Comparison of ENCODE assay signal across 27 mouse cellular contexts in the genomic region with DNA sequence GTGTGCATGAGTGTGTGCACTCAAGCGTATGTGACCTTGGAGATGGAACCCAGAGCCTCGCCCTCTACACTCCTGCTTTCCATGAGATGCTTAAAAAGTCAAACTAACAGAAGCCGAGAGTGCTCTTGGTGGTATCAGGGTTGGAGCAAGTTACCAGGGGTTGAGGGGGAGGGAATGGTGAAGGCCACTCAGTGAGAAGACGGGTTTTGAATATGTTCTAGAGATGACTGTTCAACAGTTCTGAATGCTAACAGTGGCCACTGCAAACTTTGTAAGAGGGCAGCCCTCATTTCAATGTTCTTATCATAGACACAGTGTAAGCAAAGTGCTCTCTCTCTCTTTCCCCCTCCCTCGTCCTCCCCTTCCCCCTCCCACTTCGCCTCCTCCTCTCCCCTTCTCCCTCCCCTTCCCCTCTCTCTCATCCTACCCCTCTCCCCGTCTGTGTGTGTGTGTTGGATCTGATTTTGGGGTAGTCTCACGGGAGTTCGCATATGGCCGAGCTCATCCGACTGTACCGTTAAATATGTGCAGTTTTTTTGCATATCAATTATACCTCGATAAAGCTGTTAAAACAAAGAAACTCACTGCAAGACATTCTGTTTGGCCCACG.
DNase-seq lines count a peak whose midpoint lies in the region; ATAC-seq and TF ChIP-seq lines count a peak whose summit lies in the region.
"Had no signal": no experiment of that assay in that cellular context is flagged by ENCODE, and none has a peak within 500 bp of the region (broad histone marks: within the 10 kb centered on the region; RNA-seq: fewer than 3 reads in every experiment).

No protein-coding gene starts in this region.

- H3K79me2 ChIP-seq in CH12.LX (replicated peaks; ENCODE audit: control insufficient read depth, extremely low read depth, insufficient read depth, poor library complexity, severe bottlenecking) = no peaks in the 10 kb centered on the region

- no peak overlapping the region for H3K4me2 ChIP-seq in forebrain, embryonic 15.5 days (replicated peaks)
- no peak overlapping the region for H3K4me2 ChIP-seq in forebrain, embryonic 13.5 days
- H3K4me2 ChIP-seq in CH12.LX (ENCODE audit: insufficient read depth, low read depth, poor library complexity, severe bottlenecking) = peak overlapping the region; percentile 40; the same call in 1 of the 2 replicates
- H3K4me2 ChIP-seq in kidney, embryonic 14.5 days (replicated peaks; ENCODE audit: low read depth, low read length) = no peak overlapping the region
- H3K4me2 ChIP-seq: embryonic facial prominence, embryonic 13.5 days; heart, embryonic 12.5 days; heart, embryonic 15.5 days; hindbrain, embryonic 13.5 days; intestine, embryonic 15.5 days had no signal

- H3K36me3 ChIP-seq in forebrain, embryonic 15.5 days = no peaks in the 10 kb centered on the region
- no peaks in the 10 kb centered on the region for H3K36me3 ChIP-seq in forebrain, embryonic 13.5 days (ENCODE audit: poor library complexity, severe bottlenecking)
- no peaks in the 10 kb centered on the region for H3K36me3 ChIP-seq in CH12.LX (replicated peaks in 1 of 2; ENCODE audit: control insufficient read depth in 1 of 2, insufficient read depth in 1 of 2, low read length in 1 of 2)
- no peaks in the 10 kb centered on the region for H3K36me3 ChIP-seq in kidney, embryonic 14.5 days (ENCODE audit: control insufficient read depth, insufficient read depth, low read length)
- H3K36me3 ChIP-seq: embryonic facial prominence, embryonic 13.5 days; heart, embryonic 12.5 days; heart, embryonic 15.5 days; hindbrain, embryonic 10.5 days; hindbrain, embryonic 13.5 days; intestine, embryonic 15.5 days had no signal

- no peak for TF ChIP-seq POLR2A in CH12.LX (IDR thresholded peaks at IDR 0.05; ENCODE audit: low read depth, low read length)
- no peak for TF ChIP-seq POLR2A in lung, adult 2 months (IDR thresholded peaks at IDR 0.05; ENCODE audit: borderline replicate concordance, extremely low read depth, low read depth, low read length)

- TF ChIP-seq EP300 in CH12.LX (IDR thresholded peaks at IDR 0.05; ENCODE audit: low read length) = no peak

- no peak overlapping the region for H3K9ac ChIP-seq in forebrain, embryonic 15.5 days (replicated peaks)
- no peak overlapping the region for H3K9ac ChIP-seq in forebrain, embryonic 13.5 days
- H3K9ac ChIP-seq in CH12.LX (ENCODE audit: insufficient read depth, low read depth) = no peak overlapping the region
- no peak overlapping the region for H3K9ac ChIP-seq in kidney, embryonic 14.5 days (ENCODE audit: low read depth, low read length)
- H3K9ac ChIP-seq: embryonic facial prominence, embryonic 13.5 days; heart, embryonic 12.5 days; heart, embryonic 15.5 days; hindbrain, embryonic 13.5 days; intestine, embryonic 15.5 days had no signal

- WGBS in forebrain, embryonic 15.5 days = 42% methylated on average over 14 of the region's 14 CpGs
- 56% methylated on average over 14 of the region's 14 CpGs for WGBS in forebrain, embryonic 13.5 days
- 51% methylated on average over 14 of the region's 14 CpGs for WGBS in lung, adult 2 months
- WGBS in kidney, embryonic 14.5 days = 53% methylated on average over 14 of the region's 14 CpGs

- no peak overlapping the region for H3K27ac ChIP-seq in forebrain, embryonic 15.5 days (replicated peaks)
- H3K27ac ChIP-seq in forebrain, embryonic 13.5 days = no peak overlapping the region
- H3K27ac ChIP-seq in CH12.LX (ENCODE audit: insufficient read depth, low read depth) = no peak overlapping the region
- no peak overlapping the region for H3K27ac ChIP-seq in kidney, embryonic 14.5 days (ENCODE audit: low read depth, low read length)
- H3K27ac ChIP-seq: embryonic facial prominence, embryonic 13.5 days; heart, embryonic 15.5 days; hindbrain, embryonic 10.5 days; hindbrain, embryonic 13.5 days; intestine, embryonic 15.5 days had no signal

- no peaks in the 10 kb centered on the region; the same call in 1 of the 2 replicates for H3K27me3 ChIP-seq in forebrain, embryonic 15.5 days
- H3K27me3 ChIP-seq in forebrain, embryonic 13.5 days = peaks cover 33% of the 10 kb centered on the region
- H3K27me3 ChIP-seq in CH12.LX (replicated peaks) = peaks cover 17% of the 10 kb centered on the region
- H3K27me3 ChIP-seq in kidney, embryonic 14.5 days (ENCODE audit: control insufficient read depth, insufficient read depth, low read length) = peaks cover 10% of the 10 kb centered on the region; the same call in 1 of the 2 replicates

- DNase-seq in layer of hippocampus, adult 11-12 months (ENCODE audit: low spot score) = peak; percentile 28
- DNase-seq in layer of hippocampus, adult 9-11 months = no peak
- DNase-seq in CH12.LX (ENCODE audit: extremely low read depth) = peak; percentile 56
- DNase-seq in brain, adult 2 months (ENCODE audit: low read depth, low spot score) = peak; percentile 44
- no peak for DNase-seq in lung, adult 2 months
- DNase-seq: adrenal gland, adult 8-10 months; adrenal gland, postnatal 25 days; cerebellum, adult 11 months; cerebellum, adult 2 months; cerebellum, adult 9-11 months; cerebellum, postnatal 25 days; gastrocnemius, postnatal 25 days; heart, adult 18-20 months; heart, postnatal 10 days; heart, postnatal 36 days had no signal

- ATAC-seq in forebrain, embryonic 15.5 days (replicated peaks) = peak; percentile 44; the same call in 1 of the 2 replicates
- no peak for ATAC-seq in forebrain, embryonic 13.5 days
- no peak for ATAC-seq in kidney, embryonic 14.5 days (ENCODE audit: low FRiP score, low TSS enrichment)
- ATAC-seq: activated CD4-positive, CD25-positive, alpha-beta regulatory T cell, adult 4 months; CD4-positive, CD25-positive, alpha-beta regulatory T cell, adult 4 months; hindbrain, embryonic 16.5 days; intestine, embryonic 15.5 days had no signal

- no peak for TF ChIP-seq CTCF in CH12.LX (conservative IDR thresholded peaks at IDR 0.05 in 1 of 2, IDR thresholded peaks at IDR 0.05 in 1 of 2; ENCODE audit: low read depth in 2 of 2, low read length in 2 of 2)
- no peak for TF ChIP-seq CTCF in lung, adult 2 months (IDR thresholded peaks at IDR 0.05; ENCODE audit: insufficient read depth, low read length)

- no peaks in the 10 kb centered on the region for H3K9me3 ChIP-seq in forebrain, embryonic 15.5 days
- H3K9me3 ChIP-seq in forebrain, embryonic 13.5 days (replicated peaks) = no peaks in the 10 kb centered on the region
- H3K9me3 ChIP-seq in CH12.LX (replicated peaks; ENCODE audit: low read length) = no peaks in the 10 kb centered on the region
- no peaks in the 10 kb centered on the region for H3K9me3 ChIP-seq in kidney, embryonic 14.5 days (ENCODE audit: control insufficient read depth, low read length)
- H3K9me3 ChIP-seq: embryonic facial prominence, embryonic 13.5 days; heart, embryonic 15.5 days; hindbrain, embryonic 10.5 days; intestine, embryonic 15.5 days had no signal

- no peak overlapping the region for H3K4me3 ChIP-seq in forebrain, embryonic 15.5 days
- no peak overlapping the region for H3K4me3 ChIP-seq in forebrain, embryonic 13.5 days
- no peak overlapping the region for H3K4me3 ChIP-seq in CH12.LX (replicated peaks in 1 of 3; ENCODE audit: low read depth in 2 of 3, low read length in 2 of 3, poor library complexity in 1 of 3)
- no peak overlapping the region for H3K4me3 ChIP-seq in lung, adult 2 months (replicated peaks; ENCODE audit: extremely low read depth, low read depth, low read length)
- no peak overlapping the region for H3K4me3 ChIP-seq in kidney, embryonic 14.5 days (ENCODE audit: low read length)
- H3K4me3 ChIP-seq: embryonic facial prominence, embryonic 13.5 days; heart, embryonic 12.5 days; heart, embryonic 15.5 days; hindbrain, embryonic 10.5 days; hindbrain, embryonic 13.5 days; intestine, embryonic 15.5 days had no signal

- TF ChIP-seq RAD21 in CH12.LX (IDR thresholded peaks at IDR 0.05; ENCODE audit: low read depth, low read length) = no peak

- H3K4me1 ChIP-seq in forebrain, embryonic 15.5 days = peaks cover 38% of the 10 kb centered on the region
- H3K4me1 ChIP-seq in forebrain, embryonic 13.5 days = peaks cover 29% of the 10 kb centered on the region
- H3K4me1 ChIP-seq in CH12.LX (ENCODE audit: control insufficient read depth in 1 of 2, insufficient read depth in 2 of 2) = peaks cover 5 to 33% of the 10 kb centered on the region in 2 experiments; a peak in 3 of 4 replicates
- H3K4me1 ChIP-seq in lung, adult 2 months (ENCODE audit: control insufficient read depth, insufficient read depth, low read length) = no peaks in the 10 kb centered on the region
- no peaks in the 10 kb centered on the region for H3K4me1 ChIP-seq in kidney, embryonic 14.5 days (ENCODE audit: control insufficient read depth, insufficient read depth, low read length)
- H3K4me1 ChIP-seq: embryonic facial prominence, embryonic 13.5 days had no signal

- in situ Hi-C loops in CH12.LX (cut with MboI; ENCODE audit: low pct_ligation_motif_present, low pct_unique_long_range_greater_than_20kb, low sequenced_read_pairs) = no loop called here

- dilution Hi-C loops in CH12.LX (cut with MboI; ENCODE audit: extremely low pct_ligation_motif_present, extremely low pct_unique_long_range_greater_than_20kb, low sequenced_read_pairs) = no loop called here

TF ChIP-seq in CH12.LX, 34 proteins besides CTCF, POLR2A, EP300 and RAD21 (continues in another document):
- no peak for TF ChIP-seq BHLHE40 (IDR thresholded peaks at IDR 0.05; ENCODE audit: low read depth, low read length)
- TF ChIP-seq TBP (conservative IDR thresholded peaks at IDR 0.05; ENCODE audit: low read depth, low read length) = no peak
- no peak for TF ChIP-seq ZNF384 (IDR thresholded peaks at IDR 0.05; ENCODE audit: low read depth, low read length)
- no peak for TF ChIP-seq HCFC1 (IDR thresholded peaks at IDR 0.05; ENCODE audit: low read depth, low read length)
- no peak for TF ChIP-seq SIN3A (IDR thresholded peaks at IDR 0.05; ENCODE audit: low read length)
- no peak for TF ChIP-seq ZMIZ1 (IDR thresholded peaks at IDR 0.05; ENCODE audit: low read depth, low read length)
- no peak for TF ChIP-seq USF2 (conservative IDR thresholded peaks at IDR 0.05; ENCODE audit: low read depth, low read length)
- no peak for TF ChIP-seq ZC3H11A (IDR thresholded peaks at IDR 0.05; ENCODE audit: low read depth, low read length)
- peak; percentile 57; the same call in 1 of the 2 replicates for TF ChIP-seq MAZ (IDR thresholded peaks at IDR 0.05; ENCODE audit: low read depth, low read length)
- peak; percentile 13; the same call in 1 of the 2 replicates for TF ChIP-seq JUN (IDR thresholded peaks at IDR 0.05; ENCODE audit: insufficient read depth, low read depth, low read length)
- no peak for TF ChIP-seq MYC (IDR thresholded peaks at IDR 0.05; ENCODE audit: low read depth, low read length)
- TF ChIP-seq POLR2AphosphoS2 (IDR thresholded peaks at IDR 0.05; ENCODE audit: low read depth, low read length) = no peak
- TF ChIP-seq USF1 (IDR thresholded peaks at IDR 0.05; ENCODE audit: low read depth, low read length) = no peak
- peak; percentile 51; the same call in 1 of the 2 replicates for TF ChIP-seq JUND (conservative IDR thresholded peaks at IDR 0.05; ENCODE audit: low read depth, low read length)
- peak; percentile 88 for TF ChIP-seq IRF4 (IDR thresholded peaks at IDR 0.05; ENCODE audit: low read depth, low read length)
- no peak for TF ChIP-seq ZKSCAN1 (IDR thresholded peaks at IDR 0.05; ENCODE audit: borderline replicate concordance, low read depth, low read length)

Comparison
In these comparisons a context has a peak if more than half of its experiments do, and no peak if none do; other contexts are left out.
1. DNase-seq: peak in layer of hippocampus, adult 11-12 months (single experiment), CH12.LX (single experiment) and brain, adult 2 months (single experiment); none in layer of hippocampus, adult 9-11 months (single experiment) and lung, adult 2 months (single experiment).